Mouse (Mus musculus) spleen, adult 2 months (tissue): ENCODE results near the gene Stom. TPM values are rescaled to one million over a fixed set of nuclear protein-coding genes. Genes with fewer than 3 reads are reported as not detected.
A peak's percentile ranks its signal among the peaks of the same experiment; 100 is the strongest.

Experiments
- DNase-seq, 2 experiments: peaks; one replicate each; pipeline versions ENCODE4 v3.0.0 to v3.0.0-alpha.2; 2012 to 2021; ENCODE audit warnings: low spot score in 2 of 2, low read depth in 1 of 2
- H3K27ac ChIP-seq: fragments of 200-500 bp; 2 replicates; pipeline ENCODE4 v1.5.1; 2012; ENCODE audit warnings: low read length, inconsistent platforms; ENCODE audit not compliant: insufficient read depth
- H3K27me3 ChIP-seq: fragments of 200-500 bp; 2 replicates; pipeline ENCODE4 v1.6.1; 2012; ENCODE audit warnings: mild to moderate bottlenecking, moderate library complexity, low read length, inconsistent platforms; ENCODE audit not compliant: control insufficient read depth, insufficient read depth
- H3K36me3 ChIP-seq: fragments of 200-500 bp; 2 replicates; pipeline ENCODE4 v1.6.1; 2012; ENCODE audit warnings: mild to moderate bottlenecking, low read length, inconsistent platforms; ENCODE audit not compliant: control insufficient read depth, insufficient read depth
- H3K4me1 ChIP-seq: fragments of 200-500 bp; 2 replicates; pipeline ENCODE4 v1.6.1; 2011; ENCODE audit warnings: inconsistent platforms; ENCODE audit not compliant: control insufficient read depth, insufficient read depth, insufficient read length
- H3K4me3 ChIP-seq: fragments of 200-500 bp; 2 replicates; pipeline ENCODE4 v1.5.1; 2011; ENCODE audit warnings: mild to moderate bottlenecking, inconsistent platforms; ENCODE audit not compliant: insufficient read depth, insufficient read length; ENCODE audit errors: extremely low read depth
- CTCF ChIP-seq: fragments of 200-500 bp; IDR thresholded peaks from 2 replicates; pipeline ENCODE4 v1.5.1; 2011; ENCODE audit warnings: mild to moderate bottlenecking, inconsistent platforms; ENCODE audit not compliant: insufficient read depth, insufficient read length, insufficient replicate concordance; ENCODE audit errors: extremely low read depth
- POLR2A ChIP-seq: fragments of 200-500 bp; IDR thresholded peaks from 2 replicates; pipeline ENCODE4 v1.6.1; 2011; ENCODE audit warnings: low read depth, low read length, inconsistent platforms
- WGBS: fragments of 180-500 bp; shearing (Covaris S2); methylation state at CpG from one replicate; pipeline ENCODE4 v1.1.7; 2018; 5-methylcytosine and 5-hydroxymethylcytosine counted together
- polyA plus RNA-seq: library from polyadenylated mRNA; depleted of rRNA; stranded (reverse); fragments of >200 nt; gene quantifications from 2 replicates; pipeline ENCODE4 v1.2.3, GENCODE M21; 2012

The Stom gene
- polyA plus RNA-seq, 1 experiment, result 41.9 TPM

GRCm38 (mm10) chr2:35287017-35287620 lies 49.7 kb downstream of the Stom start:
- H3K4me3 ChIP-seq, result no peak overlapping the region
- H3K27ac ChIP-seq, result no peak overlapping the region
- 91% methylated on average over 12 of the region's 12 CpGs for WGBS
- peaks cover 3% of the 10 kb centered on the region; the same call in 1 of the 2 replicates for H3K4me1 ChIP-seq
- no peak for DNase-seq
- H3K36me3 ChIP-seq, result peaks cover 6% of the 10 kb centered on the region
- TF ChIP-seq POLR2A (no peak), CTCF (no peak)
- H3K27me3 ChIP-seq, result no peaks in the 10 kb centered on the region

GRCm38 (mm10) chr2:35285209-35285608 lies 51.6 kb downstream of the Stom start:
- Histone ChIP-seq H3K4me3 (no peak overlapping the region), H3K4me1 (peaks cover 4% of the 10 kb centered on the region; the same call in 1 of the 2 replicates)
- WGBS, result 83% methylated on average over 5 of the region's 5 CpGs

GRCm38 (mm10) chr2:35283997-35284396 lies 52.8 kb downstream of the Stom start:
- no peaks in the 10 kb centered on the region for H3K27me3 ChIP-seq
- H3K4me3 ChIP-seq, result no peak overlapping the region
- no peak for DNase-seq
- H3K27ac ChIP-seq, result no peak overlapping the region
- TF ChIP-seq CTCF (no peak), POLR2A (no peak)
- H3K4me1 ChIP-seq, result peaks cover 4% of the 10 kb centered on the region; the same call in 1 of the 2 replicates
- peaks cover 5% of the 10 kb centered on the region for H3K36me3 ChIP-seq
- WGBS, result 92% methylated on average over 4 of the region's 4 CpGs

More at GRCm38 (mm10) chr2:35285209-35285608, 51.6 kb downstream of the Stom start:
- no peak for DNase-seq
- Histone ChIP-seq H3K27ac (no peak overlapping the region), H3K27me3 (no peaks in the 10 kb centered on the region), H3K36me3 (peaks cover 5% of the 10 kb centered on the region)
- TF ChIP-seq CTCF (no peak), POLR2A (no peak)

DNA sequence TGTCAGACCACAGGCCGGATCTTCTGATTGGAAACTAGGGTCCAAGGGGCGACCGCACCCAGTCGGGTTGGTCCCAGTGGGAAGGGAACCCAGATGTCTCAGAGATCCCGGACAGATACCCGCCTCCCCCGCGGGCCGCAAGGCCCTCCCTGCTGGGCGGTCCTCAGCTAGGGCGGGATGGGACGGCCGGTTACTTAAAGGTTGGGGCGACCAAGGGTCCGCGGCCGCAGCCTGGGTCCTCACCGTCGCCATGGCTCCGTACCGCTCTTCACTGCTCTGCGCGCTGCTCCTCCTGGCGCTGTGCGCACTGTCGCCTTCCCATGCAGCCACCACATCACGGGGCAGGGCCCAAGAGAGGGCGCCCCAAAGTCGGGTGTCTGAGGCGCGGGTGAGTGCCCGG lies 54.6 kb downstream of the Stom start:
- TF ChIP-seq CTCF, result no peak
- TF ChIP-seq POLR2A, result no peak
- 7% methylated on average over 32 of the region's 32 CpGs for WGBS
- Histone ChIP-seq H3K4me1 (peaks cover 4% of the 10 kb centered on the region; the same call in 1 of the 2 replicates), H3K36me3 (peaks cover 5% of the 10 kb centered on the region), H3K27me3 (no peaks in the 10 kb centered on the region), H3K4me3 (peak overlapping the region; percentile 36; the same call in 1 of the 2 replicates), H3K27ac (no peak overlapping the region)
- no peak for DNase-seq

GRCm38 (mm10) chr2:35280001-35280400 lies 56.8 kb downstream of the Stom start:
- TF ChIP-seq POLR2A (no peak), CTCF (no peak)
- DNase-seq, result no peak

DNA sequence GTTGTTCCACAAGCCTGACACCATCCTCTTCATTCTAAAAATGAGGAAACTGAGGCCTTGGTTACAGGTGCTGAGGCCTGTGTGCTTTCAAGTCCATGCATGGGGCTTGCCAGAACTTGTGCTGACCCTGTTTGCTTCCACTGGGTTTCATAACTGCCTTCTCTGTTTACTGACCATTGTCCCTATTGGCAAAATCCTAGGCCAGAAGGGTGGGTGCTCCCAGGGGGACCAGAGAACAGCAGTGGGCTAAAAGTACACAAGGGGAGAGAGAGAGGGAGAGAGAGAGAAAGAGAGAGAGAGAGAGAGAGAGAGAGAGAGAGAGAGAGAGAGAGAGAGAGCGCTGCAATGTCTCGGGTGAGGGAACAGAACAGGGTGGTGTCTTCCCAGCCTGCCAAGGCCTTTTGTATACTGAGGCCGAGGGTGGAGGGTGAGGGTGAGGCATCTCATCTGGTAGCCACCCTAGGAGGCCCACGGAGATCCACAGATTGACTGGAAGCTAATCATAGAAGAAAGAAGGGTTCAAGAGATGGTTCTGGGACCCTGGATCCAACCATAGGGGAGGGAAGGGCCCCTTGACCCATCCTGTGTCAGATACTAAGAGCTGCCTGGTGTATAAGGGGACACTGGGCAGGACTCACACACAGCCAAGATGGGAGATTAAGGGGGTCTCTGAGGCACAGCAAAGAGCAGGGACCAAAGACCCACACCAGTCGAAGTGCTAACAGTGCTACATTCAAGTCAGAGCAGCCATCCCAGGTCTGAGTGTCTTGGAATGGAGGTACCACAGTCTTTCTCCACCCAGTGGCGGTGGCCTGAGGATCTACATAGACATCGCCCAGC lies 58.2 kb downstream of the Stom start:
- no peak overlapping the region for H3K4me3 ChIP-seq
- no peaks in the 10 kb centered on the region for H3K36me3 ChIP-seq
- H3K27ac ChIP-seq, result no peak overlapping the region
- 86% methylated on average over 7 of the region's 7 CpGs for WGBS
- peaks cover 4% of the 10 kb centered on the region; the same call in 1 of the 2 replicates for H3K4me1 ChIP-seq
- H3K27me3 ChIP-seq, result no peaks in the 10 kb centered on the region
- TF ChIP-seq CTCF, result no peak
- no peak for DNase-seq

More at GRCm38 (mm10) chr2:35280001-35280400, 56.8 kb downstream of the Stom start:
- WGBS, result 83% methylated on average over 3 of the region's 3 CpGs
- Histone ChIP-seq H3K27ac (no peak overlapping the region), H3K4me1 (peaks cover 4% of the 10 kb centered on the region; the same call in 1 of the 2 replicates), H3K4me3 (no peak overlapping the region), H3K36me3 (peaks cover 4% of the 10 kb centered on the region), H3K27me3 (no peaks in the 10 kb centered on the region)

DNA sequence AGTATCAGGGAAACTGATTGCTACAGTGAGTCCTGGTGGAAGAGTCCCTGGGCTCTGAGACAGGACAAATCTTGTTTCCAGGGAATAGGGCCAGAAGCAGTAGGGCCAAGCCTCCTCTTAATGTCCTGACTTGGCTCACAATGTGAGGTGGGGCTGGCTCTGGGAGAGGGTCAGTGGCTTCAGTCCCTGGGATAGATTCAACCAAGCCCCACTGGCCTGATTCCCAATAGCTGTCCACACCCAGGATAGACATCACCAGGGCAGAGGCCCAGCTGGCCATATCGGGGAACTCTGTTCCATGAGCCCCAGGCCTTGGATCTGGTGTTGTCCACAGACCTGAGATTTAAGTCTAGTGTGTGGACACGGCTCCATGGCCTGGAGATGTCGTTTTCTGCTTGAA lies 59.1 kb downstream of the Stom start:
- TF ChIP-seq CTCF, result no peak
- no peak for TF ChIP-seq POLR2A
- H3K4me3 ChIP-seq, result no peak overlapping the region
- H3K36me3 ChIP-seq, result no peaks in the 10 kb centered on the region
- no peak overlapping the region; the same call in 1 of the 2 replicates for H3K27ac ChIP-seq
- DNase-seq, result no peak
- no peaks in the 10 kb centered on the region for H3K27me3 ChIP-seq
- 80% methylated on average over 3 of the region's 3 CpGs for WGBS
- peaks cover 4% of the 10 kb centered on the region; the same call in 1 of the 2 replicates for H3K4me1 ChIP-seq
